Mouse (Mus musculus) erythroblast, embryonic 14.5 days (primary cell): ENCODE measurements around the gene Kcnq2.

Source experiments
- GATA1 ChIP-seq: IDR thresholded peaks from 2 replicates; pipeline ENCODE4 v1.6.1; 2012; ENCODE audit warnings: low read length, inconsistent platforms, mixed read lengths
- TAL1 ChIP-seq: IDR thresholded peaks from 3 replicates; pipeline ENCODE4 v1.6.1; 2012; ENCODE audit warnings: low read length, inconsistent platforms, mixed read lengths

DNA sequence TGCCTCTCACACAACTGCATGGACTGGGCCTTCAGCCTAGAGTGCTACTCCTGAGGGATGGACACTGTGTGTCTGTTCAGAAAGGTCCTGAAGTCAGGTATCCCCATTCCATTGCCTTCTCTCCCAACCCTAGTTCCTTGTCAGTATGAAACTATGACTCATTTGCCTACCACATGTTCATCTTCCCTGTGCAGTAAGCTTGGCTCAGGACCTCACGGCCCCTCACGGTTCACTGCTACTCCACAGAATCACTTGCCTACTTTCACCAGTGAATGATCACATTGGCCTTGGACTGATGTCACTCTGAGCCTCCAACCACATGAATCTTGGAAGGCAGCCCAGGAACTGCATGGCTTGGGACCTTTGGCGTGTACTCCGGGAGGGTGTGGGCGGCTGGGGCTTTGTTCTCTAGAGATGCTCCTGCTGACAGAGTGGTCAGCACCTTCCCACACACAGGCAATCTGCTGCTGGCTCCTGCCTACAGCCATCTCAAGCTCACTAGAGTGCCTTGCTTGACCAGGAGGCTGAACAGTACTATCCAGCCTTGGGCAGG is 4.6 kb upstream of the Kcnq2 start:
- no peak for TF ChIP-seq TAL1
- TF ChIP-seq GATA1: no peak
